Mouse (Mus musculus) ES-E14 (cell line): ENCODE data around the gene Plekhf1. TPM values are rescaled to one million over a fixed set of nuclear protein-coding genes. Genes with fewer than 3 reads are reported as not detected.

Experiments
- DNase-seq: peaks from one replicate; pipeline ENCODE4 v3.0.0-alpha.2; 2013; ENCODE audit warnings: low read depth, low spot score
- H3K27ac ChIP-seq: 2 replicates; pipeline ENCODE4 v1.5.1; 2012; ENCODE audit warnings: low read depth, mild to moderate bottlenecking, low read length, moderate library complexity, mixed read lengths; ENCODE audit not compliant: poor library complexity, insufficient read depth, severe bottlenecking
- H3K36me3 ChIP-seq: 2 replicates; pipeline ENCODE4 v1.6.1; 2012; ENCODE audit warnings: mild to moderate bottlenecking, low read length, moderate library complexity, mixed read lengths; ENCODE audit not compliant: control insufficient read depth, poor library complexity, insufficient read depth, severe bottlenecking
- H3K4me1 ChIP-seq, 2 experiments: fragments of 150-350 bp in 1 of 2; sonication (generic) in 1 of 2; 2 replicates each; pipeline ENCODE4 v1.6.1; 2012; ENCODE audit warnings: low read length in 2 of 2, mild to moderate bottlenecking in 1 of 2, mixed read lengths in 1 of 2; ENCODE audit not compliant: control insufficient read depth in 2 of 2, insufficient read depth in 2 of 2, poor library complexity in 1 of 2
- H3K4me3 ChIP-seq, 2 experiments: fragments of 150-350 bp in 1 of 2; sonication (generic) in 1 of 2; 2 replicates each; pipeline ENCODE4 v1.5.1; 2012; ENCODE audit warnings: low read length in 2 of 2, low read depth in 1 of 2, mild to moderate bottlenecking in 1 of 2, mixed read lengths in 1 of 2; ENCODE audit not compliant: insufficient read depth in 1 of 2, poor library complexity in 1 of 2, severe bottlenecking in 1 of 2
- H3K9ac ChIP-seq: 2 replicates; pipeline ENCODE4 v1.6.1; 2012; ENCODE audit warnings: low read depth, mild to moderate bottlenecking, low read length, mixed read lengths; ENCODE audit not compliant: poor library complexity, insufficient read depth, severe bottlenecking
- H3K9me3 ChIP-seq: fragments of 150-350 bp; sonication (generic); 2 replicates; pipeline ENCODE4 v1.6.1; 2012; ENCODE audit warnings: low read depth, mild to moderate bottlenecking, low read length; ENCODE audit not compliant: control insufficient read depth, insufficient read depth
- CHD2 ChIP-seq: IDR thresholded peaks from 2 replicates; pipeline ENCODE4 v1.6.1; 2014; ENCODE audit warnings: mild to moderate bottlenecking, low read depth, low read length, inconsistent platforms
- HCFC1 ChIP-seq: IDR thresholded peaks from 2 replicates; pipeline ENCODE4 v1.6.1; 2012; ENCODE audit warnings: low read length, inconsistent platforms, borderline replicate concordance; ENCODE audit not compliant: insufficient read depth
- MAFK ChIP-seq: IDR thresholded peaks from 2 replicates; pipeline ENCODE4 v1.6.1; 2014; ENCODE audit warnings: mild to moderate bottlenecking, low read depth, low read length, inconsistent platforms; ENCODE audit not compliant: insufficient read depth
- ZC3H11A ChIP-seq: IDR thresholded peaks from 2 replicates; pipeline ENCODE4 v1.6.1; 2012; ENCODE audit warnings: low read depth, mild to moderate bottlenecking, inconsistent platforms, low read length, borderline replicate concordance
- ZNF384 ChIP-seq: IDR thresholded peaks from 2 replicates; pipeline ENCODE4 v1.6.1; 2012; ENCODE audit warnings: low read depth, low read length, inconsistent platforms
- in situ Hi-C, 2 experiments: fragments of 600-800 bp; cut with MboI; formaldehyde crosslinking; loops; one replicate each; pipeline ENCODE4 v1.15.1; 2025; ENCODE audit warnings: low sequenced_read_pairs in 2 of 2, inconsistent platforms in 1 of 2; ENCODE audit not compliant: unreplicated experiment in 2 of 2
- total RNA-seq: library from RNA; depleted of rRNA; stranded (reverse); fragments of 300-350 nt; gene quantifications from 2 replicates; pipeline ENCODE4 v1.2.3, GENCODE M21; 2012; rRNA removed

Plekhf1 gene
- total RNA-seq, 1 experiment: 4.8 TPM

- TF ChIP-seq CHD2 (no peak), HCFC1 (no peak), ZC3H11A (peak; percentile 59; the same call in 1 of the 2 replicates), ZNF384 (peak; percentile 88), MAFK (no peak)
These were observed 60.1 kb downstream of the Plekhf1 start for GRCm38 (mm10) chr7:38167724-38168141.

More at GRCm38 (mm10) chr7:38167724-38168141, 60.1 kb downstream of the Plekhf1 start:
- H3K36me3 ChIP-seq: no peaks in the 10 kb centered on the region
- DNase-seq: peak; percentile 68
- H3K27ac ChIP-seq: no peak overlapping the region
- 0 out of 4 replicates have a peak overlapping the region, but pooled peaks of 1 of the 2 experiments have one; percentile 0 for H3K4me3 ChIP-seq
- in situ Hi-C loops: loop anchor here in 1 of 2 experiments (25.0 kb wide), 1 partner anchor 805 kb away; no protein-coding TSS in a partner anchor
- no peak overlapping the region; the same call in 1 of the 2 replicates for H3K9ac ChIP-seq
- no peaks in the 10 kb centered on the region for H3K9me3 ChIP-seq
- peaks cover 0 to 8% of the 10 kb centered on the region in 2 experiments; a peak in 1 of 4 replicates for H3K4me1 ChIP-seq

Other genes with a start within 250 kb of the Plekhf1 start
- gene Uri1, start 204.5 kb downstream of the Plekhf1 start, total RNA-seq: 68.4 and 107 TPM in 2 replicates
- gene Ccne1, start 120.5 kb downstream of the Plekhf1 start, total RNA-seq: 194 and 278 TPM in 2 replicates
- gene 1600014C10Rik, start 44.8 kb downstream of the Plekhf1 start, total RNA-seq: 6.5 and 6.6 TPM in 2 replicates
- 38.8 and 49.8 TPM in 2 replicates for gene Pop4, start 43.4 kb upstream of the Plekhf1 start, total RNA-seq